Mouse (Mus musculus): Measurements from ENCODE around the gene Rbm34. TPM values are rescaled to one million over a fixed set of nuclear protein-coding genes. Genes with fewer than 3 reads are reported as not detected.

Gene Rbm34
- total and polyA plus RNA-seq, 3 experiments = 0.90 to 4.1 (median 2.8) TPM

DNA sequence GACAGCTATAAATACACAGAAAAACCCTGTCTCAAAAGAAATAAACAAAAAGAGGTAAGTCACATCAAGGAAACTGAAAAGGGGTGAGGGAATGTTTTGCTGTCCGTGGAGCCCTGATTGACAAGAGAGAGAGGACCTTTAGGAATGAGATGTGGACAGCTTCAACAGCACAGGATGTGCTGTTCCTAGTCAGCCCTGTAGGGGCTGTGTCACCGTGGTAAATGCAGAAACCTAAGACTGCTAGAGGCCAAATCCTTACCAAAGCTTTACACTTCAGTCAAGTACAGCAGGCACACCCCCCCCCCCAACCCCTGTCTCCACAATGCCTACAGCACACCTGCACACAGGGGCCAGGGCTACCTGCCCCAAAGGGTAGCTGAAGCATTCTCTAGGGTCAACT lies 39.2 kb downstream of the Rbm34 start:
- WGBS = 22% methylated on average over 2 of the region's 2 CpGs
- H3K27ac ChIP-seq = peak overlapping the region; percentile 40
- TF ChIP-seq POLR2A (IDR thresholded peaks at IDR 0.05; ENCODE audit: insufficient read depth, low read depth, low read length) (no peak), CTCF (IDR thresholded peaks at IDR 0.05) (peak; percentile 51), EP300 (IDR thresholded peaks at IDR 0.05; ENCODE audit: insufficient read depth, low read depth, low read length) (no peak)
- H3K79me2 ChIP-seq (replicated peaks; ENCODE audit: control insufficient read depth, insufficient read depth, low read length) = no peaks in the 10 kb centered on the region
- H3K36me3 ChIP-seq (ENCODE audit: control insufficient read depth, insufficient read depth, low read length) = peaks cover 10% of the 10 kb centered on the region
- no peak for DNase-seq
- H3K27me3 ChIP-seq (ENCODE audit: control insufficient read depth, insufficient read depth, low read length) = no peaks in the 10 kb centered on the region
- intact Hi-C loops (cut with DNase I) = no loop called here
- H3K4me3 ChIP-seq = no peak overlapping the region
- H3K4me1 ChIP-seq (ENCODE audit: control insufficient read depth, insufficient read depth, low read length) = peaks cover 6% of the 10 kb centered on the region
- no peak overlapping the region for H3K9ac ChIP-seq (ENCODE audit: low read depth, low read length)

DNA sequence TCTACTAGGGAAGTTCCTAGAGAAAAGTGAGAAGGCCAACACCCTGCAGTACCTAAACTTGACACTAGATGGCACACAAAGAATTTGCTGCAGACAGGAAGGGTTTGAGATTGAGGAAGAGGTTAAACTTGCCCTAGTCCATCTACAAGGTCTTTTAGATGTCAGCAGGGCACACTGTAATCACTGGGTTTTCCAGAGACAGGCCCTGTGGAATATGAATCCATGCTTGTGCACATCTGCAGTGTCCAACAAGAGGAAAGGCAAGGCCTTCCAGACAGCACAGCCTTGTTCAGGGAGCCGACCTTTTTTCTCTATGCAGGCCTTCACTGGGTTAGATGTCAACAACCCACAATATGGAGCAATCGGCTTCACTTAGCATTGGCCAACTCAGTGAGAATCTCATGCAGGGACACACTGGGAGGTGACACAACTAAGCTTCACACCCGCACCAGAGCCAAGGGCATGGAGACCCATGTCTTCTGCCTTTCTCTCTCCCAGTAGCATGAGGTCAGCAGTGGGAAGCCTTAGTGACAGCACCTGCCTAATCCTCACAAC lies 41.2 kb downstream of the Rbm34 start:
- Histone ChIP-seq H3K79me2 (replicated peaks; ENCODE audit: control insufficient read depth, insufficient read depth, low read length) (no peaks in the 10 kb centered on the region), H3K4me1 (ENCODE audit: control insufficient read depth, insufficient read depth, low read length) (peaks cover 6% of the 10 kb centered on the region), H3K27me3 (ENCODE audit: control insufficient read depth, insufficient read depth, low read length) (no peaks in the 10 kb centered on the region), H3K36me3 (ENCODE audit: control insufficient read depth, insufficient read depth, low read length) (peaks cover 7% of the 10 kb centered on the region), H3K27ac (no peak overlapping the region; the same call in 1 of the 2 replicates), H3K9ac (ENCODE audit: low read depth, low read length) (no peak overlapping the region), H3K4me3 (no peak overlapping the region)
- WGBS = 74% methylated on average over 3 of the region's 3 CpGs
- TF ChIP-seq CTCF (IDR thresholded peaks at IDR 0.05) (peak; percentile 98), POLR2A (IDR thresholded peaks at IDR 0.05; ENCODE audit: insufficient read depth, low read depth, low read length) (no peak)
- peak; percentile 56 to 63 for DNase-seq
- intact Hi-C loops (cut with DNase I) = loop anchor here (2.0 kb wide), 1 partner anchor 45 kb away; no protein-coding TSS in a partner anchor

DNA sequence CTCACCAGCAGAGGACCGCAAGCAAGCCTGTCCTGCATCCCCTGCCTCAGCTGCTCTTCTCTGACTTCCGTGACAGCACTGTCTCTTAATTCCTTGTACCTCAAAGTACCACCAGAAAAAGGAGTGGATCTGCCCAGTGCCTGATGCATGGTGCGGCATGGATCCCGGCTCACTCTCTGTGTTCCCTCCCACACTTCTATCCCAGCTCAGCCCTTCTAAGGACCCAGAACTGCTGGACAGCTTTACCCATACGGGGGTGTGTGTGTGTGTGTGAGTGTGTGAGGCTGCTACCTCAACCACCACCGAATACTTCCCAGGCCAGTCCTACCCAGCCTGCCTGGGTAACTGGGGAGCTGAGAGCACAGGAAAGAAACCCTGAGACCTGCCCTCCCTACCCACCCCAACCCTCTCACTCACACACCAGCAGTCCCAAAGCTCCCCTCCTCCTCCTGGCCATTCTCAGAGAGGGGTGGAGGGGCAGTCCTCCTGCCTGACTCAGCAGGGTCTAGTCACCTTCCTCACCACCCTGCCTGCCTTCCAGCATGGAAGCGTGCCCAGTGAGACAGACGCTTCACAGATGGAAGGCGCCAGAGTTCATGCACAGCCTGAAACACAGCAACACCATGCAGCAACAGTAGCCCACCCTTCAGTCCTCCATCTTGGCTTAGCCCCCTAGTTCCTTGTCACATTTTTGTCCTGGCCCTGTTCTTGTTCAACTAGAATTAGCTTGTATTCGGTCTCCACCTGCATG lies 41.9 kb downstream of the Rbm34 start:
- 75% methylated on average over 10 of the region's 10 CpGs for WGBS
- no peak overlapping the region for H3K4me3 ChIP-seq
- intact Hi-C loops (cut with DNase I) = loop anchor here (2.0 kb wide), 1 partner anchor 46 kb away; no protein-coding TSS in a partner anchor
- H3K4me1 ChIP-seq (ENCODE audit: control insufficient read depth, insufficient read depth, low read length) = peaks cover 6% of the 10 kb centered on the region
- no peaks in the 10 kb centered on the region for H3K27me3 ChIP-seq (ENCODE audit: control insufficient read depth, insufficient read depth, low read length)
- DNase-seq = no peak
- TF ChIP-seq POLR2A (IDR thresholded peaks at IDR 0.05; ENCODE audit: insufficient read depth, low read depth, low read length) = no peak
- no peak for TF ChIP-seq CTCF (IDR thresholded peaks at IDR 0.05)
- TF ChIP-seq EP300 (IDR thresholded peaks at IDR 0.05; ENCODE audit: insufficient read depth, low read depth, low read length) = no peak
- H3K27ac ChIP-seq = no peak overlapping the region
- no peak overlapping the region for H3K9ac ChIP-seq (ENCODE audit: low read depth, low read length)
- H3K79me2 ChIP-seq (replicated peaks; ENCODE audit: control insufficient read depth, insufficient read depth, low read length) = no peaks in the 10 kb centered on the region
- H3K36me3 ChIP-seq (ENCODE audit: control insufficient read depth, insufficient read depth, low read length) = peaks cover 7% of the 10 kb centered on the region

DNA sequence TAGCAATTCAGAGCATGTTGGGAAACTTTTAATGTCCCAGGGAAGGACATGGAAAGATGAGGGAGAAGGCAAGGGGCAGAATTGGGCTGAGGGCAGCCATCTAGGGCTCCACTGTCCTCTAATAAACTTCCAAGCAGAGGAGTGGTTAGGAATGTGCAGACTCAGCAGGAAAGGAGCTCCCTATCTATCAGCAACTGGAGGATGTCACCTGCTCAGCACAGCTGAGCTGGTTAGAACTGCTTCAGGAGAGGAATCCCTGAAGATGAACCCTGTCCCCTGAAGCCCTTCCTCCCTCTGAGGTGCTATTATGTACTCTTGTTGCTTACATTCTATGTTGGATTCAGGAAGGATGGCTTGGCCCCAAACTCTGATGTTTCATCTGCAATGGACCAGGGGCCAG lies 42.8 kb downstream of the Rbm34 start:
- no peak for DNase-seq
- H3K27ac ChIP-seq = no peak overlapping the region
- H3K9ac ChIP-seq (ENCODE audit: low read depth, low read length) = no peak overlapping the region
- no peaks in the 10 kb centered on the region for H3K27me3 ChIP-seq (ENCODE audit: control insufficient read depth, insufficient read depth, low read length)
- TF ChIP-seq EP300 (IDR thresholded peaks at IDR 0.05; ENCODE audit: insufficient read depth, low read depth, low read length) (no peak), POLR2A (IDR thresholded peaks at IDR 0.05; ENCODE audit: insufficient read depth, low read depth, low read length) (no peak), CTCF (IDR thresholded peaks at IDR 0.05) (no peak)
- H3K4me1 ChIP-seq (ENCODE audit: control insufficient read depth, insufficient read depth, low read length) = peaks cover 6% of the 10 kb centered on the region
- intact Hi-C loops (cut with DNase I) = loop anchor here (2.0 kb wide), 1 partner anchor 47 kb away; no protein-coding TSS in a partner anchor
- peaks cover 7% of the 10 kb centered on the region for H3K36me3 ChIP-seq (ENCODE audit: control insufficient read depth, insufficient read depth, low read length)
- H3K4me3 ChIP-seq = no peak overlapping the region
- H3K79me2 ChIP-seq (replicated peaks; ENCODE audit: control insufficient read depth, insufficient read depth, low read length) = no peaks in the 10 kb centered on the region

DNA sequence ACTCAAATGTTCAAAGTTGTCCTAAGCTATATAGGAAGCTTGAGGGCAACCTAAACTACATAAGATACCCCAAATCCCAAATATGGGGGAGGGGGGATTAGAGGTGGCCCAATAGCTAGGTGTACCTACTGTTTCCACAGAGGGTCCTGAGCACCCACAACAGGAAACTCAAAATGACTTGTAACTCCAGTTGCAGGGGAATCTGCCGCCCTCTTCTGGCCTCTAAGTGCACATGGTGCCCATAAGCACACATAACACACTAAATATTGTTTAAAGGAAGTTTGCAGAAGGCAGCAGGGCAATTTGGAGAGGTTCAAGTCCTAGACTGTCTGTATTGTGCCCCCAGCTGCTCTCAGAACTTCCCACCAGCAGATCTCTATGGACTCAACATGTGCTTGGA lies 43.8 kb downstream of the Rbm34 start:
- TF ChIP-seq CTCF (IDR thresholded peaks at IDR 0.05) = peak; percentile 56
- no peak for TF ChIP-seq EP300 (IDR thresholded peaks at IDR 0.05; ENCODE audit: insufficient read depth, low read depth, low read length)
- TF ChIP-seq POLR2A (IDR thresholded peaks at IDR 0.05; ENCODE audit: insufficient read depth, low read depth, low read length) = no peak
- 81% methylated on average over 1 of the region's 1 CpGs for WGBS
- Histone ChIP-seq H3K27me3 (ENCODE audit: control insufficient read depth, insufficient read depth, low read length) (no peaks in the 10 kb centered on the region), H3K27ac (no peak overlapping the region), H3K79me2 (replicated peaks; ENCODE audit: control insufficient read depth, insufficient read depth, low read length) (no peaks in the 10 kb centered on the region), H3K36me3 (ENCODE audit: control insufficient read depth, insufficient read depth, low read length) (peaks cover 1% of the 10 kb centered on the region), H3K9ac (ENCODE audit: low read depth, low read length) (no peak overlapping the region), H3K4me3 (no peak overlapping the region), H3K4me1 (ENCODE audit: control insufficient read depth, insufficient read depth, low read length) (peaks cover 4% of the 10 kb centered on the region)
- intact Hi-C loops (cut with DNase I) = no loop called here
- DNase-seq = no peak

DNA sequence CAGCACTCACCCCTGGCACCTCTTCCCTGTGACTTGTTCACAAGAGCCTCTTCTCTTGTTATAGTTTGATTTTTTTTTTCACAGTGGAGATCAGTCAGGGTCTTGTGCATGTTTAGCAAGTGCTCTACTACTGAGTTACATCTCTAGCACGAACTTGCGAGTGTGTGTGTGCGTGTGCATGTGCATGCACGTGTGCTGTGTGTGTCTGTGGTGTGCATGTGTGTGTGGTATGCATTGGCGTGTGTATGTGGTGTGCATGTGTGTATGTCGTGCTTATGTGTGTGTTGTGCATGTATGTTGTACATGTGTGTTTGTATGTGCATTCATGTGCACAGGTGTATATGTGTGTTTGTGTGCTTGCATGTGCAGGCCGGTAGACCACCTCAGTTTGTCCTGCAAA lies 47.9 kb downstream of the Rbm34 start:
- intact Hi-C loops (cut with DNase I) = loop anchor here (5.0 kb wide), 1 partner anchor 341 kb away; no protein-coding TSS in a partner anchor
- no peak for TF ChIP-seq CTCF (IDR thresholded peaks at IDR 0.05)
- no peak for TF ChIP-seq EP300 (IDR thresholded peaks at IDR 0.05; ENCODE audit: insufficient read depth, low read depth, low read length)
- TF ChIP-seq POLR2A (IDR thresholded peaks at IDR 0.05; ENCODE audit: insufficient read depth, low read depth, low read length) = no peak
- no peaks in the 10 kb centered on the region for H3K79me2 ChIP-seq (replicated peaks; ENCODE audit: control insufficient read depth, insufficient read depth, low read length)
- no peak overlapping the region for H3K9ac ChIP-seq (ENCODE audit: low read depth, low read length)
- peaks cover 7% of the 10 kb centered on the region for H3K4me1 ChIP-seq (ENCODE audit: control insufficient read depth, insufficient read depth, low read length)
- no peaks in the 10 kb centered on the region for H3K36me3 ChIP-seq (ENCODE audit: control insufficient read depth, insufficient read depth, low read length)
- 89% methylated on average over 7 of the region's 7 CpGs for WGBS
- no peak overlapping the region for H3K27ac ChIP-seq
- DNase-seq = no peak
- H3K27me3 ChIP-seq (ENCODE audit: control insufficient read depth, insufficient read depth, low read length) = no peaks in the 10 kb centered on the region
- no peak overlapping the region for H3K4me3 ChIP-seq
